Mouse (Mus musculus): ENCODE results near the gene Dock4.

The Dock4 gene

GRCm38 (mm10) chr12:40568365-40568885 lies 122.7 kb downstream of the Dock4 start:
- no peak for DNase-seq (ENCODE audit: low read depth, low spot score)

GRCm38 (mm10) chr12:40568971-40569968 lies 123.5 kb downstream of the Dock4 start:
- no peak for DNase-seq (ENCODE audit: low read depth, low spot score)

- DNase-seq (ENCODE audit: low read depth, low spot score): no peak
Observed at GRCm38 (mm10) chr12:40570250-40570649, 124.5 kb downstream of the Dock4 start.

GRCm38 (mm10) chr12:40574051-40574450 lies 128.3 kb downstream of the Dock4 start:
- no peak for DNase-seq (ENCODE audit: low read depth, low spot score)

GRCm38 (mm10) chr12:40576749-40577148 lies 131.0 kb downstream of the Dock4 start:
- DNase-seq (ENCODE audit: low read depth, low spot score): no peak

GRCm38 (mm10) chr12:40580351-40580750 lies 134.6 kb downstream of the Dock4 start:
- DNase-seq (ENCODE audit: low read depth, low spot score): no peak

- no peak for DNase-seq (ENCODE audit: low read depth, low spot score)
Observed at GRCm38 (mm10) chr12:40581037-40581436, 135.3 kb downstream of the Dock4 start.

- no peak for DNase-seq (ENCODE audit: low read depth, low spot score)
Observed at GRCm38 (mm10) chr12:40582059-40582458, 136.3 kb downstream of the Dock4 start.

- DNase-seq (ENCODE audit: low read depth, low spot score): no peak
Observed at GRCm38 (mm10) chr12:40584526-40585289, 139.0 kb downstream of the Dock4 start.

- no peak for DNase-seq (ENCODE audit: low read depth, low spot score)
Observed at GRCm38 (mm10) chr12:40585456-40586141, 139.8 kb downstream of the Dock4 start.

- DNase-seq (ENCODE audit: low read depth, low spot score): no peak
Observed at GRCm38 (mm10) chr12:40594161-40594560, 148.4 kb downstream of the Dock4 start.

GRCm38 (mm10) chr12:40595440-40595839 lies 149.7 kb downstream of the Dock4 start:
- no peak for DNase-seq (ENCODE audit: low read depth, low spot score)

- DNase-seq (ENCODE audit: low read depth, low spot score): no peak
Observed at GRCm38 (mm10) chr12:40596020-40596419, 150.3 kb downstream of the Dock4 start.

GRCm38 (mm10) chr12:40596441-40596840 lies 150.7 kb downstream of the Dock4 start:
- no peak for DNase-seq (ENCODE audit: low read depth, low spot score)

GRCm38 (mm10) chr12:40599952-40600351 lies 154.2 kb downstream of the Dock4 start:
- no peak for DNase-seq (ENCODE audit: low read depth, low spot score)

GRCm38 (mm10) chr12:40605565-40605964 lies 159.8 kb downstream of the Dock4 start:
- DNase-seq (ENCODE audit: low read depth, low spot score): no peak

- no peak for DNase-seq (ENCODE audit: low read depth, low spot score)
Observed at GRCm38 (mm10) chr12:40622926-40623325, 177.2 kb downstream of the Dock4 start.

- no peak for DNase-seq (ENCODE audit: low read depth, low spot score)
Observed at GRCm38 (mm10) chr12:40626521-40626920, 180.8 kb downstream of the Dock4 start.

GRCm38 (mm10) chr12:40633242-40633641 lies 187.5 kb downstream of the Dock4 start:
- no peak for DNase-seq (ENCODE audit: low read depth, low spot score)

GRCm38 (mm10) chr12:40634169-40634568 lies 188.4 kb downstream of the Dock4 start:
- no peak for DNase-seq (ENCODE audit: low read depth, low spot score)

- no peak for DNase-seq (ENCODE audit: low read depth, low spot score)
Observed at GRCm38 (mm10) chr12:40635991-40636390, 190.2 kb downstream of the Dock4 start.

- DNase-seq (ENCODE audit: low read depth, low spot score): no peak
Observed at GRCm38 (mm10) chr12:40637427-40637826, 191.7 kb downstream of the Dock4 start.

Measured in retina, adult 2 months (tissue).